Mouse (Mus musculus) forebrain, postnatal 0 days (tissue): ENCODE measurements around the gene Rora. TPM values are rescaled to one million over a fixed set of nuclear protein-coding genes. Genes with fewer than 3 reads are reported as not detected.

Experiments
- ATAC-seq: fragments of 200-750 bp; cut with Nextera tagmentation; 2 replicates; pipeline ENCODE4 v1.8.0; 2017; ENCODE audit warnings: mild to moderate bottlenecking, moderate library complexity
- DNase-seq: peaks from one replicate; pipeline ENCODE4 v3.0.0-alpha.2; 2015
- H3K27ac ChIP-seq: fragments of 300-500 bp; sonication (generic); 2 replicates; pipeline ENCODE4 v1.5.1; 2014; ENCODE audit warnings: low read depth, mild to moderate bottlenecking, antibody characterized with exemption, low read length, moderate library complexity, mixed read lengths
- H3K27me3 ChIP-seq: fragments of 300-500 bp; sonication (generic); 2 replicates; pipeline ENCODE4 v1.6.1; 2014; ENCODE audit warnings: mild to moderate bottlenecking, low read length, mixed read lengths; ENCODE audit not compliant: insufficient read depth
- H3K36me3 ChIP-seq: fragments of 300-500 bp; sonication (generic); 2 replicates; pipeline ENCODE4 v1.6.1; 2014; ENCODE audit warnings: mild to moderate bottlenecking, moderate library complexity; ENCODE audit not compliant: insufficient read depth
- H3K4me1 ChIP-seq: fragments of 300-500 bp; sonication (generic); 2 replicates; pipeline ENCODE4 v1.6.1; 2014; ENCODE audit warnings: antibody characterized with exemption; ENCODE audit not compliant: insufficient read depth
- H3K4me2 ChIP-seq: fragments of 300-500 bp; sonication (generic); 2 replicates; pipeline ENCODE4 v1.6.1; 2014; ENCODE audit warnings: low read depth, mild to moderate bottlenecking, moderate library complexity
- H3K4me3 ChIP-seq: fragments of 300-500 bp; sonication (generic); 2 replicates; pipeline ENCODE4 v1.5.1; 2014; ENCODE audit warnings: low read depth, low read length, mixed read lengths
- H3K9ac ChIP-seq: fragments of 300-500 bp; sonication (generic); 2 replicates; pipeline ENCODE4 v1.6.1; 2014; ENCODE audit warnings: mild to moderate bottlenecking
- H3K9me3 ChIP-seq: fragments of 300-500 bp; sonication (generic); 2 replicates; pipeline ENCODE4 v1.6.1; 2016; ENCODE audit warnings: low read length
- CTCF ChIP-seq: sonication (generic); IDR thresholded peaks from 2 replicates; pipeline ENCODE4 v1.5.1; 2016; ENCODE audit warnings: antibody characterized with exemption, control low read depth, low read depth
- WGBS: fragments of 180-500 bp; shearing (Covaris S2); extraction: QIAGEN DNeasy Blood & Tissue Kit; methylation state at CpG from one replicate; pipeline ENCODE4 v1.1.7; 2014; 5-methylcytosine and 5-hydroxymethylcytosine counted together
- polyA plus RNA-seq: library from polyadenylated mRNA; unstranded; fragments of >200 nt; fragmentation: Nextera tagmentation; extraction: Ambion mirVana; gene quantifications from 2 replicates; pipeline ENCODE4 v1.2.1, GENCODE M21; 2015
- total RNA-seq: library from RNA; depleted of rRNA; stranded (reverse); fragments of >200 nt; gene quantifications from 2 replicates; pipeline ENCODE4 v1.2.3, GENCODE M21; 2014

Rora gene
- total and polyA plus RNA-seq, 2 experiments from 2014 or later, result 9.8 to 23.9 TPM

- no peak overlapping the region for H3K9ac ChIP-seq
- WGBS, result 61% methylated on average over 7 of the region's 7 CpGs
- H3K4me3 ChIP-seq, result no peak overlapping the region
- no peak overlapping the region for H3K4me2 ChIP-seq
- no peaks in the 10 kb centered on the region for H3K9me3 ChIP-seq
- no peaks in the 10 kb centered on the region for H3K36me3 ChIP-seq
- H3K27ac ChIP-seq, result no peak overlapping the region
- DNase-seq (no peak), ATAC-seq (no peak)
- H3K27me3 ChIP-seq, result no peaks in the 10 kb centered on the region
- TF ChIP-seq CTCF, result no peak
- no peaks in the 10 kb centered on the region for H3K4me1 ChIP-seq
Measured at GRCm38 (mm10) chr9:69164653-69165052, 511.1 kb downstream of the Rora start.

- Histone ChIP-seq H3K27ac (no peak overlapping the region), H3K36me3 (no peaks in the 10 kb centered on the region), H3K4me1 (no peaks in the 10 kb centered on the region), H3K9ac (no peak overlapping the region), H3K4me3 (no peak overlapping the region), H3K27me3 (no peaks in the 10 kb centered on the region), H3K4me2 (no peak overlapping the region), H3K9me3 (no peaks in the 10 kb centered on the region)
- ATAC-seq (no peak), DNase-seq (no peak)
- WGBS, result 89% methylated on average over 7 of the region's 7 CpGs
- no peak for TF ChIP-seq CTCF
Measured at GRCm38 (mm10) chr9:69165096-69165836, 511.7 kb downstream of the Rora start.

- Histone ChIP-seq H3K27me3 (no peaks in the 10 kb centered on the region), H3K36me3 (no peaks in the 10 kb centered on the region), H3K9ac (no peak overlapping the region), H3K4me3 (no peak overlapping the region), H3K27ac (no peak overlapping the region), H3K9me3 (no peaks in the 10 kb centered on the region), H3K4me2 (no peak overlapping the region), H3K4me1 (no peaks in the 10 kb centered on the region)
- WGBS, result 84% methylated on average over 6 of the region's 6 CpGs
- TF ChIP-seq CTCF, result no peak
- no peak for ATAC-seq
- DNase-seq, result no peak
Measured at GRCm38 (mm10) chr9:69174061-69174460, 520.5 kb downstream of the Rora start.

- Histone ChIP-seq H3K9me3 (no peaks in the 10 kb centered on the region), H3K4me3 (no peak overlapping the region), H3K27me3 (no peaks in the 10 kb centered on the region), H3K4me2 (no peak overlapping the region), H3K36me3 (no peaks in the 10 kb centered on the region), H3K9ac (no peak overlapping the region), H3K4me1 (no peaks in the 10 kb centered on the region), H3K27ac (no peak overlapping the region)
- DNase-seq (no peak), ATAC-seq (no peak)
- no peak for TF ChIP-seq CTCF
- 85% methylated on average over 10 of the region's 10 CpGs for WGBS
Measured at GRCm38 (mm10) chr9:69174527-69175116, 521.0 kb downstream of the Rora start.

- ATAC-seq, result no peak
- no peak overlapping the region for H3K9ac ChIP-seq
- H3K27me3 ChIP-seq, result no peaks in the 10 kb centered on the region
- no peak overlapping the region for H3K4me3 ChIP-seq
- H3K27ac ChIP-seq, result no peak overlapping the region
- DNase-seq, result no peak
- no peaks in the 10 kb centered on the region for H3K36me3 ChIP-seq
- 91% methylated on average over 3 of the region's 3 CpGs for WGBS
- no peak for TF ChIP-seq CTCF
- H3K9me3 ChIP-seq, result no peaks in the 10 kb centered on the region
- H3K4me1 ChIP-seq, result no peaks in the 10 kb centered on the region
- H3K4me2 ChIP-seq, result no peak overlapping the region
Measured at GRCm38 (mm10) chr9:69176988-69177387, 523.4 kb downstream of the Rora start.

- ATAC-seq (no peak), DNase-seq (no peak)
- Histone ChIP-seq H3K9me3 (no peaks in the 10 kb centered on the region), H3K27ac (no peak overlapping the region), H3K4me2 (no peak overlapping the region), H3K27me3 (no peaks in the 10 kb centered on the region), H3K36me3 (no peaks in the 10 kb centered on the region), H3K9ac (no peak overlapping the region), H3K4me3 (no peak overlapping the region), H3K4me1 (no peaks in the 10 kb centered on the region)
- no peak for TF ChIP-seq CTCF
- WGBS, result 91% methylated on average over 8 of the region's 8 CpGs
Measured at GRCm38 (mm10) chr9:69179224-69179623, 525.6 kb downstream of the Rora start.

- 29% methylated on average over 3 of the region's 3 CpGs for WGBS
- no peak overlapping the region for H3K4me2 ChIP-seq
- DNase-seq (no peak), ATAC-seq (no peak)
- no peaks in the 10 kb centered on the region for H3K9me3 ChIP-seq
- H3K36me3 ChIP-seq, result no peaks in the 10 kb centered on the region
- H3K9ac ChIP-seq, result no peak overlapping the region
- no peak overlapping the region for H3K4me3 ChIP-seq
- no peak for TF ChIP-seq CTCF
- no peak overlapping the region for H3K27ac ChIP-seq
- no peaks in the 10 kb centered on the region for H3K4me1 ChIP-seq
- H3K27me3 ChIP-seq, result no peaks in the 10 kb centered on the region
Measured at GRCm38 (mm10) chr9:69180961-69181360, 527.4 kb downstream of the Rora start.
